Mouse (Mus musculus) heart, embryonic 15.5 days (tissue): ENCODE measurements around the gene Hapln4. TPM values are rescaled to one million over a fixed set of nuclear protein-coding genes. Genes with fewer than 3 reads are reported as not detected.

Experiments
- ATAC-seq: fragments of 200-750 bp; cut with Nextera tagmentation; replicated peaks from 2 replicates; pipeline ENCODE4 v1.8.0; 2017; ENCODE audit warnings: low read depth, moderate TSS enrichment; ENCODE audit not compliant: insufficient number of reproducible peaks, insufficient read depth, low FRiP score
- H3K27ac ChIP-seq: fragments of 300-500 bp; sonication (generic); 2 replicates; pipeline ENCODE4 v1.5.1; 2015; ENCODE audit warnings: mild to moderate bottlenecking, inconsistent platforms
- H3K27me3 ChIP-seq: fragments of 300-500 bp; sonication (generic); 2 replicates; pipeline ENCODE4 v1.6.1; 2015; ENCODE audit warnings: inconsistent platforms
- H3K36me3 ChIP-seq: fragments of 300-500 bp; sonication (generic); 2 replicates; pipeline ENCODE4 v1.6.1; 2015; ENCODE audit warnings: mild to moderate bottlenecking, inconsistent platforms
- H3K4me1 ChIP-seq: fragments of 300-500 bp; sonication (generic); replicated peaks from 2 replicates; pipeline ENCODE4 v1.6.1; 2015; ENCODE audit warnings: inconsistent platforms
- H3K4me2 ChIP-seq: fragments of 300-500 bp; sonication (generic); 2 replicates; pipeline ENCODE4 v1.6.1; 2015; ENCODE audit warnings: inconsistent platforms, mild to moderate bottlenecking, moderate library complexity
- H3K4me3 ChIP-seq: fragments of 300-500 bp; sonication (generic); 2 replicates; pipeline ENCODE4 v1.5.1; 2015; ENCODE audit warnings: mild to moderate bottlenecking, inconsistent platforms
- H3K9ac ChIP-seq: fragments of 300-500 bp; sonication (generic); 2 replicates; pipeline ENCODE4 v1.6.1; 2015; ENCODE audit warnings: mild to moderate bottlenecking, inconsistent platforms
- H3K9me3 ChIP-seq: fragments of 300-500 bp; sonication (generic); replicated peaks from 2 replicates; pipeline ENCODE4 v1.6.1; 2016; ENCODE audit warnings: inconsistent platforms
- WGBS: fragments of 180-500 bp; shearing (Covaris S2); methylation state at CpG from one replicate; pipeline ENCODE4 v1.1.7; 2015; ENCODE audit warnings: mixed read lengths; 5-methylcytosine and 5-hydroxymethylcytosine counted together
- polyA plus RNA-seq: library from polyadenylated mRNA; unstranded; fragments of >200 nt; fragmentation: Nextera tagmentation; extraction: Ambion mirVana; gene quantifications from 2 replicates; pipeline ENCODE4 v1.2.1, GENCODE M21; 2015

The Hapln4 gene
- polyA plus RNA-seq, 1 experiment from 2014 or later: 0.03 TPM

DNA sequence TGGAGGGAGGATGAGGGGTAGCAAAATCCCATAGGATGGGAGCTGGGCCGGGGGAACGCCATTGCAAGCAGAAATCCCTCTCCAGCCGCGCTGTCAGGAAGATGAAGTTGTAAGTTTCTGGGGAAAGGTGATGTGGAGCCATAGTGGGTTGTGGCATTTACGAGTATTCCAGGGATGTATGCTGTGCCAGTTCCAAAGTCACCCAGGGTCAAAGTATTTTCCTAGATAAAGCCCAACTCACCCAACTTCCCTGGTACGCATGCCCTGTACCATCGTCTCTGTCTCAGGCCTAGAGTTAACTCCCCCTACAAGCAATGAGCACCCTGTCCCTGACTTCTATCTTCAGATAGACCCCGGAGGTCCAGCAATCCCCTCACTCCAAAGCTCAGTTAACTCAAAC lies 10.1 kb upstream of the Hapln4 start:
- WGBS: 54% methylated on average over 8 of the region's 8 CpGs
- Histone ChIP-seq H3K4me1 (peaks cover 14% of the 10 kb centered on the region), H3K27me3 (no peaks in the 10 kb centered on the region), H3K9me3 (no peaks in the 10 kb centered on the region), H3K27ac (no peak overlapping the region), H3K4me3 (peak overlapping the region; percentile 40), H3K4me2 (peak overlapping the region; percentile 79), H3K36me3 (peaks cover 23% of the 10 kb centered on the region), H3K9ac (peak overlapping the region; percentile 36; the same call in 1 of the 2 replicates)
- no peak for ATAC-seq

DNA sequence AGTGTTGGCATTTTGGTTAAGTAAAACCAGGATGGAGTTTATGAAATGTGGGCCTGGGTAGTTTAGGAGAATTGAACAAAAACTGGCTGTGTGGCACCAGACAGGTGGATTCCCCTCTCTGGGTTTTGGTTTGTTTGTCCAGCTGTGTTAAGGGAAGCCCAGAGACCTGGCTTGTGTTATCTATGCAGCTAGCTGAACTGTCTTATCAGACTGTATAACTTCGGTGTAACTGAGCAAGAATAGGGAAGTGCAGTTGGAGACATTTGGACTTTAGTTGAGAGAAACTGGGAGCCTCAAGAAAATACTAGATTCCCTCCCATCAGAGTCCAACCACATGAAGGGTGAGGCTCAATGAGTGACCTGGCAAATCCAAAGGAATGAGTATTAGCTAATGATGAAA lies 9.6 kb upstream of the Hapln4 start:
- Histone ChIP-seq H3K4me1 (peaks cover 14% of the 10 kb centered on the region), H3K9me3 (no peaks in the 10 kb centered on the region), H3K36me3 (peaks cover 18% of the 10 kb centered on the region), H3K9ac (no peak overlapping the region), H3K27ac (no peak overlapping the region), H3K27me3 (no peaks in the 10 kb centered on the region), H3K4me2 (no peak overlapping the region), H3K4me3 (no peak overlapping the region)
- WGBS: 30% methylated on average over 1 of the region's 1 CpGs
- no peak for ATAC-seq

DNA sequence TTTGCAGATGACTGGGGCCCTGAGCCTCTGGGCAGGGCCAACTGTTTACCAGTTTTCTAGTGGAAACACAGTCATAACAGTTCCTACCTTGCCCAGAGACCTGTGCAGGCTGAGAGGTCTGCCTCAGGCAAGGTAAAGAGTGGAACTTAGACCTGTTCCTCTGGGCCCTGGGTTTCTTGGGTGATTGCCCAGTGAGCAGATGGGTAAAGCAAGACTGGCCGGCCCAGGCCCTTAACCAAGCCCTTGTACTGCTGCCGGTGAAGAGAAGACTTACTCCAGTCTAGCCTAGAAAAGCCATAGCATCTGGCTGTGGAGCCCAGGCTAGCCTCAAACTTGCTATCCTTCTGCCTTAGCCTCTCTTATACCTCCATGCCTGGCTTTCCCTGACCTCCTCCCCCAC lies 1.3 kb upstream of the Hapln4 start:
- peaks cover 53% of the 10 kb centered on the region for H3K27me3 ChIP-seq
- no peak for ATAC-seq

DNA sequence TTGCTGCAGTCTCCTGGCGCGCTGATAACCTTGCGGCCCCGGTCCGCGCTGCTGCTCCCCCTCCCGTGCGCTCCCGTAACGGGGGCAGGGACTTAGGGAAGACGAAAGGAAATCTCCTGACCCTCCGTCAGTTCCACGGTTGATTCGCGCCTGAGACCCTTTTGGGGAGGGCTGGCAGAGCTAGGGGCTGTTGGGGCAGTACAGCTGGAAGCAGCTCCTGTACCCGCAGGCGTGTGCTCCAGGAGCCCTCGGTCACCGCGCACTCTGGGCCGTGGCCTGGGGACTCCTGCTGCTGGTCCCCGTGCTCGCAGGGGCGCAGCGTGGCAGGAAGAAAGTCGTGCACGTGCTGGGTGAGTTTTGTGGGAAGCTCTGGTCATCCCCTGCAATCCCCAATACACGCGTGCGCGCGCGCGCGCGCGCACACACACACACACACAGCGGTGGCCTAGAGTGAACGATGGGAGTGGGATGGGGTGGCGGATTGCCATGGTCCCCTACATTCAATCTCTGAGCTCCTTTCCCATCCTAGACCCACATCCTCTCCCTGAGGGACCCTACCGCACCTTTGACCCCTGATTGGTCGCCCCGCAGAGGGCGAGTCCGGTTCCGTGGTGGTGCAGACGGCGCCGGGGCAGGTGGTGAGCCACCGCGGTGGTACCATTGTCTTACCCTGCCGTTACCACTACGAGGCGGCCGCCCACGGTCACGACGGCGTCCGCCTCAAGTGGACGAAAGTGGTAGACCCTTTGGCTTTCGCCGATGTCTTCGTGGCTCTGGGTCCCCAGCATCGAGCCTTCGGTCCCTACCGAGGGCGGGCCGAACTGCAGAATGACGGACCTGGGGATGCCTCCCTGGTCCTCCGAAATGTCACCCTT lies 1.2 kb downstream of the Hapln4 start:
- no peaks in the 10 kb centered on the region for H3K9me3 ChIP-seq
- WGBS: 2% methylated on average over 71 of the region's 71 CpGs
- H3K4me3 ChIP-seq: peak overlapping the region; percentile 51
- H3K4me2 ChIP-seq: peak overlapping the region; percentile 91
- peaks cover 78% of the 10 kb centered on the region for H3K27me3 ChIP-seq
- H3K27ac ChIP-seq: no peak overlapping the region
- H3K9ac ChIP-seq: peak overlapping the region; percentile 46
- peaks cover 29% of the 10 kb centered on the region for H3K4me1 ChIP-seq
- ATAC-seq: no peak
- no peaks in the 10 kb centered on the region for H3K36me3 ChIP-seq

More for the DNA sequence above, 1.3 kb upstream of the Hapln4 start:
- H3K4me3 ChIP-seq: no peak overlapping the region
- H3K9ac ChIP-seq: no peak overlapping the region
- peaks cover 29% of the 10 kb centered on the region for H3K4me1 ChIP-seq
- no peak overlapping the region for H3K4me2 ChIP-seq
- 93% methylated on average over 2 of the region's 2 CpGs for WGBS
- no peak overlapping the region for H3K27ac ChIP-seq
- no peaks in the 10 kb centered on the region for H3K9me3 ChIP-seq
- no peaks in the 10 kb centered on the region for H3K36me3 ChIP-seq

DNA sequence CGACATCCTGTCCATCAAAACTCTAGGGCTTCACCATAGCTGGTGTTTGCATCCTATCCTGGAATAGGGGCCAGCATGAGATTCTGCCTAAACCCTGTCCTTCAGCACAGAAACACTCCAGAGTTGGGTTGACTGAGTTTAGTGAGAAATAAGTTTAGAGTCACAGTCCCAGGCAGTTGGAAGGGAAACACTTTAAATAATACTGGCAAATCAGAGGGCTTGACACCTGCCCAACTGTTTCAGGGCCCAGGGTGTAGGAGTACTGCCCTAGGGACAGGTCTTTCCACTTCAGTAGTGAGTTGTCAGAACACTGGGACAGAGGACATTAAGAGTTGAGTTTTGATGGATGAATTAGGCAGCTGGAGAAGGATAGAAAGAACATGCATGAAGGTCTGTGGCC lies 2.9 kb downstream of the Hapln4 start:
- WGBS: 51% methylated on average over 1 of the region's 1 CpGs
- Histone ChIP-seq H3K36me3 (no peaks in the 10 kb centered on the region), H3K4me3 (no peak overlapping the region), H3K9me3 (no peaks in the 10 kb centered on the region), H3K4me2 (no peak overlapping the region), H3K27ac (no peak overlapping the region), H3K4me1 (peaks cover 27% of the 10 kb centered on the region), H3K27me3 (peaks cover 95% of the 10 kb centered on the region), H3K9ac (no peak overlapping the region)
- ATAC-seq: no peak

DNA sequence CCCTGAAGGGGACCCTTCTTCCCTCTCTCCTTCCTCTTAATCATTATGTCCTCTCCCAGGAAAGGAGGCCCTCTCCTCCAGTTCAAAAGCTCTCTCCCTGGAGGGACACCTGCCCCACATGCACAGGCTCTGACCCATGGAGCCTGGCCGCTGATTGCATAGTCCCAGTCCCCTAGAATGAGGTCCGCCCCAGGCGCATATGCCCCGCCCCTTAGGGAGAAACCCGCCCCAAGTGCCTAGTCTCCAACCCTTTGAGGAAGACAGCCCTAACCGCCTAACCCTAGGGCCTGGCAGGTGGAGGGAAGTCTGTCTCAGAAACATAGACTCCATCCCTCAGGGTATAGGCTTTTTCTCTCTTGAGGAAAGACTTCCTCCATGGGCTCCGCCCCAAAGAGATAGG lies 4.0 kb downstream of the Hapln4 start:
- no peak overlapping the region for H3K27ac ChIP-seq
- peaks cover 27% of the 10 kb centered on the region for H3K4me1 ChIP-seq
- no peaks in the 10 kb centered on the region for H3K9me3 ChIP-seq
- ATAC-seq: no peak
- no peaks in the 10 kb centered on the region for H3K36me3 ChIP-seq
- no peak overlapping the region for H3K4me3 ChIP-seq
- no peak overlapping the region for H3K9ac ChIP-seq
- H3K27me3 ChIP-seq: peaks cover 95% of the 10 kb centered on the region
- WGBS: 9% methylated on average over 7 of the region's 7 CpGs
- H3K4me2 ChIP-seq: no peak overlapping the region

DNA sequence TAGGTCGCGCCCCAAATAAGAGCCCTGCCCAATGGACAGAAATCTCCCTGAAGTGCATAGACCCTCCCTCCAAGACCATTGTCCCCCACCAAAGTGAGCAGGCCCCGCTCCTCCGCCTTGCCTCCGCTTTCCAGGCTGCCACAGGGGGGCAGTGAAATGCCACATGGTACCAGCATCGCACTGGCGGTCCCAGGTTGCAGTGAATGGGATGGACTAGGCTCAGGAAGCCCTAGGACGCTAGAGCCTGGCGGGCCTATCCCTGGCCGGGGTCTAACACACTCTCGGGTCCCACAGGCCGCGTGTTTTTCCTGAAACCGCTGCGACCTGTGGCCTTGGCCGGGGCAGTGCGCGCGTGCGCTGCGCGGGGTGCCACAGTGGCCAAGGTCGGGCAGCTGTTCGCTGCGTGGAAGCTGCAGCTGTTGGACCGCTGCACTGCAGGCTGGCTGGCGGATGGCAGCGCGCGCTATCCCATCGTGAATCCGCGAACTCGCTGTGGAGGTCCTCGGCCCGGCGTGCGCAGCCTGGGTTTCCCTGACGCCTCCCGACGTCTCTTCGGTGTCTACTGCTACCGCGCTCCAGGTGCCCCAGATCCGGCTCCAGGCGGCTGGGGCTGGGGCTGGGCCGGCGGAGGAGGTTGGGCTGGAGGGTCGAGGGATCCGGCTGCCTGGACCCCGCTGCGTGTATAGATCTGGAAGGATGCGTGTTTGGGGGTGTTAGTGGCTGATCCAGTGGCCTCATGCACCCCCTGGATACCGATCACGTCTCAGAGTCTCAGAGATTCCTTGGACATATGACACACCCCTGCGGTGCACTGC lies 4.8 kb downstream of the Hapln4 start:
- H3K36me3 ChIP-seq: no peaks in the 10 kb centered on the region
- H3K4me1 ChIP-seq: peaks cover 27% of the 10 kb centered on the region
- ATAC-seq: peak; percentile 72
- WGBS: 4% methylated on average over 56 of the region's 56 CpGs
- H3K9ac ChIP-seq: no peak overlapping the region
- peaks cover 87% of the 10 kb centered on the region for H3K27me3 ChIP-seq
- no peaks in the 10 kb centered on the region for H3K9me3 ChIP-seq
- H3K27ac ChIP-seq: no peak overlapping the region
- peak overlapping the region; percentile 42 for H3K4me3 ChIP-seq
- peak overlapping the region; percentile 67 for H3K4me2 ChIP-seq

DNA sequence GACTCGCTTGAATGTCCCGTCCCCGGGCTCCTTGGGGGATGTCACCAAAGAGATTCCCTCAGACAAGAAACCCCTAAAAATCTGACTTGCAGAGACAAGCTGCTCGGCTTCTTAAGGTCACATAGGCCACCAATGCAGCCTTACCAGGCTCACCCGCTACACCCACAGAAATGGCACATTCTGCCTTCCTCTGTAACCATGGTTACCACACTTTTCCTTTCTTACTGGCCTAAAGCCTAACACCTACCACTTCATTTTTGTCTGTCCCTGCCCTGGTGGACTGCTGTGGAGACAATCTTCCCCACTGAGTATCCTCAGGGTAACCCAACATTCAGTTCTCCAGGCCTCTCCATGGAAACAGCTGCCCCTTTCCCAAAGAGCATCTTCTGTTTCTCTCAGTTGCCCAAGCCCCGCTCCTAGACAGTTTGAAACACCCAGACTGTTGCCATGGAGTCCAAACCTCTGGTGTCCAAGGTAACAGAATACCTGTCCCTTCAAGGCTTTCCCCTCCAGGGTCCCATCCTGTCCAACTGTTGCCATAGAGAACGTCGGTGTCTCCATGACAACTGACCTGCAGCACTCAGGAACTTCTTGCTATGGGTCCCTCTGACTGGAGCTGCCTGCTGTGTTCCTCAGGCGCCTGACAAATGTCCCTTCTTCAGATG lies 6.2 kb downstream of the Hapln4 start:
- no peak for ATAC-seq
- Histone ChIP-seq H3K27ac (no peak overlapping the region), H3K9ac (no peak overlapping the region), H3K36me3 (no peaks in the 10 kb centered on the region), H3K27me3 (peaks cover 84% of the 10 kb centered on the region), H3K9me3 (no peaks in the 10 kb centered on the region), H3K4me3 (no peak overlapping the region), H3K4me2 (no peak overlapping the region), H3K4me1 (peaks cover 13% of the 10 kb centered on the region)
- WGBS: 64% methylated on average over 9 of the region's 9 CpGs

DNA sequence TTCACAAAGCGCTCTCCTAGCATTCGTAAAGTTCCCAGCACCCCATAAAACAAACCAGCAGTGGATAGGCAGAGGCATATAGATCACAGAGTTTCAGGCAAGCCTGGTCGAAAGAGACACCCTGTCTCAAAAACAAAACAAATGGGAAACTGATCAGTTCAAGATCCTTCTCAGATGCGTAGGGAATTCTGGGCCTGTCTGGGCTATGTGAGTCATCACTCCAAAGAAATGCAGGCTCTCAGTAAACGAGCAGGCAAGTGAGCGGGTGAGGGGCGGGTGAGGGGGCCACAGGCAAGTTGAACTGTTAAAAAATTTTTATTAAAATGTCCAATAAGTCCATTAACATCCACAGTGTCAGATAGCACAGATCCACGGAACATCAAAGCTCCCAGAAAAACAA lies 9.5 kb downstream of the Hapln4 start:
- no peak overlapping the region for H3K27ac ChIP-seq
- H3K4me1 ChIP-seq: peaks cover 6% of the 10 kb centered on the region
- H3K4me2 ChIP-seq: no peak overlapping the region
- H3K9ac ChIP-seq: no peak overlapping the region
- H3K4me3 ChIP-seq: no peak overlapping the region
- WGBS: 53% methylated on average over 8 of the region's 8 CpGs
- H3K27me3 ChIP-seq: peaks cover 62% of the 10 kb centered on the region
- no peak for ATAC-seq
- no peaks in the 10 kb centered on the region for H3K9me3 ChIP-seq
- no peaks in the 10 kb centered on the region for H3K36me3 ChIP-seq

DNA sequence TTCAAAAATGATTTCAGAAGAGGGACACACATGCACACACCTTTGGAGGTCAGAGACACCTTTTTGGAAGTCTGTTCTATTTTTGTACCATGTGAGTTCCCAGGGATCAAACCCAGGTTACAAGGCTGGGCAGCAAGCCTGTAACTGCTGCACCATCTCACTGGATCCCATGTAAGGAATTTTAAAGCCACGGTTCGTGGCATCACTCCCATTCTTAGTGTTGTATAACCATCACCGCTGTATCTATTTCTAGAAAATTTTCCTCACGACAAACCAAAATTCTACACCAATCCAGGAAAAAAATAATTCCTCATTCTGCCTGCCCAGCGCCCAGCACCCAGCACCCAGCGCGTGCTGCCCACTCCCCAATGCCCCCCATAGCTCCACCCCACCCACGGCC lies 16.0 kb downstream of the Hapln4 start:
- Histone ChIP-seq H3K27me3 (peaks cover 29% of the 10 kb centered on the region), H3K36me3 (no peaks in the 10 kb centered on the region), H3K4me2 (no peak overlapping the region), H3K27ac (no peak overlapping the region), H3K9ac (no peak overlapping the region), H3K4me3 (no peak overlapping the region), H3K4me1 (no peaks in the 10 kb centered on the region), H3K9me3 (no peaks in the 10 kb centered on the region)
- ATAC-seq: no peak
- 62% methylated on average over 8 of the region's 8 CpGs for WGBS

DNA sequence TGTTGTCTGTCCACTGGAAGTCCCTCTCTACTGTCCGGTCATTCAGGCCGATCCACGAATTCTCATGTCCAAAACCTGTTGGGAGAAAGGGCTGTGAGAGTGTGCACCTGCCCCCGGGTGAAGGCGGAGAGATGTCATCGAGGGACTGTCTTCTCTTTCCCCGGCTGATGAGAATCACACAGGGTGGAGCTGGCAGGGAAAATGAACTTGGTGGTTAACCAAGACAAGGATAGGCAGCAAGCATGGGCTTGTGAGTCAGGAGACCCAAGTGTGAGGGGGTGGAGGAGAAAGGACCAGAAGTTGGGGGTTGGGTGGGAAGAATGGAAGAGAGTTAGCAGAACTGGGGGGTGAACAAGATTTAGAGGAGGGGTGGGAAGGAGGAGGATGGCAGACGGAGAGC lies 17.0 kb downstream of the Hapln4 start:
- Histone ChIP-seq H3K27me3 (peaks cover 23% of the 10 kb centered on the region), H3K27ac (no peak overlapping the region), H3K4me3 (no peak overlapping the region), H3K9me3 (no peaks in the 10 kb centered on the region), H3K4me2 (no peak overlapping the region), H3K4me1 (no peaks in the 10 kb centered on the region), H3K9ac (no peak overlapping the region), H3K36me3 (no peaks in the 10 kb centered on the region)
- 77% methylated on average over 8 of the region's 8 CpGs for WGBS
- no peak for ATAC-seq
